ENCODE assay signal across 20 mouse cellular contexts in the genomic region with DNA sequence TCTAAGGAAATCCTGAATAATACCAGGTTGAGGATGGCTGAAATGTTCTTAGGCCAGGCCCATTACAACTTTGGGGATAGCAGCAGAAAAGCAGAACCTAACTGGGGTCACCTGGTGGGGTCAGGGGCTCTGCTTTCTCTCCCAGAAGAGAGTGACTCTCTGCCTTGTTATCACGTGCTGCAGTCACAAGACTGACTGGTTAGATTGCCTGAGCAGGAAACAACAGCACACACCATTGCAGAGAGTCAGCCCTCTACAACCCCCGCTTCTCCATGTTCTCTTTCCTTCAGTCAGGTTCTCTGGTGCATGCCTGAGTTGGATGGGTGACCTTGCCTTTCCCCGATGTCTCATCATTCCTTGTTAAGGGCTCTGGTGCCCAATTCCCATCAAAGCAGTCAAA.
A peak's percentile ranks its signal among the peaks of the same experiment; 100 is the strongest.
DNase-seq lines count a peak whose midpoint lies in the region; ATAC-seq and TF ChIP-seq lines count a peak whose summit lies in the region.
"Had no signal": no experiment of that assay in that cellular context is flagged by ENCODE, and none has a peak within 500 bp of the region (broad histone marks: within the 10 kb centered on the region; RNA-seq: fewer than 3 reads in every experiment).

No protein-coding gene starts in this region.

- H3K4me2 ChIP-seq in heart, embryonic 11.5 days: no peak overlapping the region
- H3K4me2 ChIP-seq in hindbrain, embryonic 15.5 days: no peak overlapping the region
- H3K4me2 ChIP-seq in hindbrain, embryonic 14.5 days (replicated peaks): no peak overlapping the region
- H3K4me2 ChIP-seq in midbrain, postnatal 0 days (ENCODE audit: low read depth, low read length, poor library complexity, severe bottlenecking): no peak overlapping the region
- H3K4me2 ChIP-seq in midbrain, embryonic 15.5 days: no peak overlapping the region
- H3K4me2 ChIP-seq: embryonic facial prominence, embryonic 12.5 days; forebrain, embryonic 13.5 days; forebrain, embryonic 15.5 days had no signal

- peaks cover 37% of the 10 kb centered on the region for H3K27me3 ChIP-seq in heart, embryonic 11.5 days (ENCODE audit: control insufficient read depth, insufficient read depth, low read length)
- H3K27me3 ChIP-seq in hindbrain, embryonic 15.5 days: peaks cover 5% of the 10 kb centered on the region
- peaks cover 12% of the 10 kb centered on the region for H3K27me3 ChIP-seq in hindbrain, embryonic 14.5 days (ENCODE audit: control insufficient read depth, insufficient read depth, low read length)
- H3K27me3 ChIP-seq in midbrain, postnatal 0 days (ENCODE audit: insufficient read depth, low read length): no peaks in the 10 kb centered on the region
- H3K27me3 ChIP-seq in midbrain, embryonic 15.5 days (replicated peaks): peaks cover 11% of the 10 kb centered on the region

- H3K27ac ChIP-seq in heart, embryonic 11.5 days (ENCODE audit: low read depth, low read length): no peak overlapping the region
- H3K27ac ChIP-seq in hindbrain, embryonic 15.5 days (replicated peaks): peak overlapping the region; percentile 97; the same call in 1 of the 2 replicates
- H3K27ac ChIP-seq in hindbrain, embryonic 14.5 days: no peak overlapping the region
- H3K27ac ChIP-seq in midbrain, postnatal 0 days (ENCODE audit: low read depth, low read length): peak overlapping the region; percentile 92; the same call in 1 of the 2 replicates
- no peak overlapping the region for H3K27ac ChIP-seq in midbrain, embryonic 15.5 days
- H3K27ac ChIP-seq: embryonic facial prominence, embryonic 10.5 days; embryonic facial prominence, embryonic 12.5 days had no signal

- H3K9me3 ChIP-seq in heart, embryonic 11.5 days (replicated peaks; ENCODE audit: control insufficient read depth, low read length): no peaks in the 10 kb centered on the region
- no peaks in the 10 kb centered on the region for H3K9me3 ChIP-seq in hindbrain, embryonic 15.5 days
- no peaks in the 10 kb centered on the region for H3K9me3 ChIP-seq in hindbrain, embryonic 14.5 days (ENCODE audit: control insufficient read depth, low read length)
- no peaks in the 10 kb centered on the region for H3K9me3 ChIP-seq in midbrain, postnatal 0 days (ENCODE audit: low read length)
- no peaks in the 10 kb centered on the region for H3K9me3 ChIP-seq in midbrain, embryonic 15.5 days
- H3K9me3 ChIP-seq: embryonic facial prominence, embryonic 10.5 days; embryonic facial prominence, embryonic 12.5 days; forebrain, embryonic 13.5 days; forebrain, embryonic 15.5 days had no signal

- DNase-seq in heart, adult 11 months: peak; percentile 58
- no peak for DNase-seq in hindbrain, embryonic 14.5 days (ENCODE audit: low spot score)
- no peak for DNase-seq in midbrain, postnatal 0 days (ENCODE audit: low spot score)
- DNase-seq in thymus, postnatal 0 days (ENCODE audit: low spot score): no peak
- DNase-seq: adrenal gland, adult 8-10 months; adrenal gland, postnatal 14 days; adrenal gland, postnatal 36 days; cerebellum, adult 11-12 months; cerebellum, adult 9-11 months; cerebellum, postnatal 25 days; forebrain, postnatal 0 days had no signal

- peaks cover 18% of the 10 kb centered on the region for H3K4me1 ChIP-seq in heart, embryonic 11.5 days (ENCODE audit: control insufficient read depth, insufficient read depth, low read length)
- H3K4me1 ChIP-seq in hindbrain, embryonic 15.5 days (replicated peaks): peaks cover 44% of the 10 kb centered on the region
- peaks cover 22% of the 10 kb centered on the region for H3K4me1 ChIP-seq in hindbrain, embryonic 14.5 days (replicated peaks; ENCODE audit: control insufficient read depth, insufficient read depth, low read length)
- H3K4me1 ChIP-seq in midbrain, postnatal 0 days (ENCODE audit: insufficient read depth, low read length): 0 out of 2 replicates have a peak, but pooled peaks cover 2% of the 10 kb centered on the region
- H3K4me1 ChIP-seq in midbrain, embryonic 15.5 days: peaks cover 35% of the 10 kb centered on the region
- H3K4me1 ChIP-seq: embryonic facial prominence, embryonic 12.5 days had no signal

- TF ChIP-seq CTCF in midbrain, postnatal 0 days (IDR thresholded peaks at IDR 0.05): no peak

- WGBS in heart, embryonic 11.5 days (ENCODE audit: insufficient replicate concordance): 48% methylated on average over 3 of the region's 3 CpGs
- WGBS in hindbrain, embryonic 15.5 days: 75% methylated on average over 3 of the region's 3 CpGs
- WGBS in hindbrain, embryonic 14.5 days: 71% methylated on average over 3 of the region's 3 CpGs
- 79% methylated on average over 3 of the region's 3 CpGs for WGBS in midbrain, postnatal 0 days
- WGBS in midbrain, embryonic 15.5 days: 69% methylated on average over 3 of the region's 3 CpGs

- H3K36me3 ChIP-seq in heart, embryonic 11.5 days (ENCODE audit: control insufficient read depth, insufficient read depth, low read length): no peaks in the 10 kb centered on the region
- H3K36me3 ChIP-seq in hindbrain, embryonic 15.5 days: no peaks in the 10 kb centered on the region
- no peaks in the 10 kb centered on the region for H3K36me3 ChIP-seq in hindbrain, embryonic 14.5 days (replicated peaks; ENCODE audit: control insufficient read depth, insufficient read depth)
- H3K36me3 ChIP-seq in midbrain, postnatal 0 days (ENCODE audit: insufficient read depth, low read length): no peaks in the 10 kb centered on the region
- no peaks in the 10 kb centered on the region for H3K36me3 ChIP-seq in midbrain, embryonic 15.5 days (replicated peaks)
- H3K36me3 ChIP-seq: embryonic facial prominence, embryonic 10.5 days; embryonic facial prominence, embryonic 12.5 days; forebrain, embryonic 15.5 days had no signal

- no peak overlapping the region for H3K9ac ChIP-seq in heart, embryonic 11.5 days (ENCODE audit: low read depth, low read length)
- no peak overlapping the region for H3K9ac ChIP-seq in hindbrain, embryonic 15.5 days
- H3K9ac ChIP-seq in hindbrain, embryonic 14.5 days: no peak overlapping the region
- no peak overlapping the region for H3K9ac ChIP-seq in midbrain, postnatal 0 days (replicated peaks; ENCODE audit: low read length, poor library complexity, severe bottlenecking)
- H3K9ac ChIP-seq in midbrain, embryonic 15.5 days: no peak overlapping the region
- H3K9ac ChIP-seq: embryonic facial prominence, embryonic 12.5 days; forebrain, embryonic 13.5 days; forebrain, postnatal 0 days had no signal

- H3K4me3 ChIP-seq in heart, embryonic 11.5 days (ENCODE audit: low read depth, low read length): no peak overlapping the region
- H3K4me3 ChIP-seq in hindbrain, embryonic 15.5 days: no peak overlapping the region
- no peak overlapping the region for H3K4me3 ChIP-seq in hindbrain, embryonic 14.5 days (replicated peaks; ENCODE audit: low read length)
- H3K4me3 ChIP-seq in midbrain, postnatal 0 days (ENCODE audit: low read depth, low read length): no peak overlapping the region
- no peak overlapping the region for H3K4me3 ChIP-seq in midbrain, embryonic 15.5 days
- H3K4me3 ChIP-seq: embryonic facial prominence, embryonic 10.5 days; embryonic facial prominence, embryonic 12.5 days; forebrain, embryonic 13.5 days; forebrain, embryonic 15.5 days had no signal

- ATAC-seq in heart, embryonic 11.5 days (replicated peaks; ENCODE audit: insufficient number of reproducible peaks, low FRiP score, low TSS enrichment): no peak
- ATAC-seq in hindbrain, embryonic 15.5 days (ENCODE audit: low FRiP score, low read depth): no peak
- no peak for ATAC-seq in hindbrain, embryonic 14.5 days (ENCODE audit: low FRiP score)
- no peak for ATAC-seq in midbrain, postnatal 0 days (ENCODE audit: low FRiP score)
- ATAC-seq in midbrain, embryonic 15.5 days (replicated peaks): no peak
- ATAC-seq: activated CD4-positive, CD25-positive, alpha-beta regulatory T cell, adult 4 months; forebrain, embryonic 13.5 days; forebrain, embryonic 15.5 days; forebrain, postnatal 0 days; Patski had no signal

Comparison
In these comparisons a context has a peak if more than half of its experiments do, and no peak if none do; other contexts are left out.
1. H3K27ac ChIP-seq: peak in hindbrain, embryonic 15.5 days (single experiment) and midbrain, postnatal 0 days (single experiment); none in heart, embryonic 11.5 days (single experiment), hindbrain, embryonic 14.5 days (single experiment) and midbrain, embryonic 15.5 days (single experiment).